Mouse (Mus musculus) liver, embryonic 11.5 days (tissue): ENCODE data around the gene Prdm16. TPM values are rescaled to one million over a fixed set of nuclear protein-coding genes. Genes with fewer than 3 reads are reported as not detected.

Experiments used
- ATAC-seq: fragments of 200-750 bp; cut with Nextera tagmentation; replicated peaks from 2 replicates; pipeline ENCODE4 v1.8.0; 2017; ENCODE audit warnings: moderate number of reproducible peaks, mild to moderate bottlenecking, moderate TSS enrichment, moderate library complexity; ENCODE audit not compliant: low FRiP score
- DNase-seq: peaks from one replicate; pipeline ENCODE4 v3.0.0-alpha.2; 2017; ENCODE audit warnings: low spot score
- H3K27ac ChIP-seq: fragments of 300-500 bp; sonication (generic); 2 replicates; pipeline ENCODE4 v1.5.1; 2014; ENCODE audit warnings: mild to moderate bottlenecking, low read depth, low read length, control low read depth
- H3K27me3 ChIP-seq: fragments of 300-500 bp; sonication (generic); replicated peaks from 2 replicates; pipeline ENCODE4 v1.6.1; 2014; ENCODE audit warnings: low read length, mixed read lengths; ENCODE audit not compliant: control insufficient read depth, insufficient read depth
- H3K36me3 ChIP-seq: fragments of 300-500 bp; sonication (generic); 2 replicates; pipeline ENCODE4 v1.6.1; 2014; ENCODE audit warnings: mild to moderate bottlenecking, low read length, moderate library complexity, mixed read lengths; ENCODE audit not compliant: control insufficient read depth, insufficient read depth
- H3K4me1 ChIP-seq: fragments of 300-500 bp; sonication (generic); replicated peaks from 2 replicates; pipeline ENCODE4 v1.6.1; 2014; ENCODE audit warnings: low read length, mixed read lengths; ENCODE audit not compliant: control insufficient read depth, insufficient read depth
- H3K4me2 ChIP-seq: fragments of 300-500 bp; sonication (generic); 2 replicates; pipeline ENCODE4 v1.6.1; 2014; ENCODE audit warnings: mild to moderate bottlenecking, control low read depth, moderate library complexity
- H3K4me3 ChIP-seq: fragments of 300-500 bp; sonication (generic); 2 replicates; pipeline ENCODE4 v1.5.1; 2014; ENCODE audit warnings: low read depth, low read length, control low read depth
- H3K9ac ChIP-seq: fragments of 300-500 bp; sonication (generic); 2 replicates; pipeline ENCODE4 v1.6.1; 2014; ENCODE audit warnings: low read depth, low read length, control low read depth
- H3K9me3 ChIP-seq: fragments of 300-500 bp; sonication (generic); 2 replicates; pipeline ENCODE4 v1.6.1; 2016; ENCODE audit warnings: low read length, inconsistent platforms, mixed read lengths; ENCODE audit not compliant: control insufficient read depth
- WGBS: fragments of 180-500 bp; shearing (Covaris S2); extraction: QIAGEN DNeasy Blood & Tissue Kit; methylation state at CpG from one replicate; pipeline ENCODE4 v1.1.7; 2014; 5-methylcytosine and 5-hydroxymethylcytosine counted together
- polyA plus RNA-seq: library from polyadenylated mRNA; unstranded; fragments of >200 nt; fragmentation: Nextera tagmentation; extraction: Ambion mirVana; gene quantifications from 2 replicates; pipeline ENCODE4 v1.2.1, GENCODE M21; 2014

The Prdm16 gene
- polyA plus RNA-seq, 1 experiment from 2014 or later: 7.2 TPM

- Histone ChIP-seq H3K27ac (no peak overlapping the region), H3K36me3 (no peaks in the 10 kb centered on the region), H3K4me1 (peaks cover 23% of the 10 kb centered on the region), H3K4me2 (peak overlapping the region; percentile 34), H3K9me3 (no peaks in the 10 kb centered on the region), H3K9ac (no peak overlapping the region), H3K4me3 (no peak overlapping the region), H3K27me3 (peaks cover 10% of the 10 kb centered on the region)
- 20% methylated on average over 17 of the region's 17 CpGs for WGBS
- ATAC-seq (no peak), DNase-seq (no peak)
These were observed 165.1 kb downstream of the Prdm16 start for GRCm38 (mm10) chr4:154471447-154472101.

- Histone ChIP-seq H3K4me2 (no peak overlapping the region), H3K36me3 (no peaks in the 10 kb centered on the region), H3K9ac (no peak overlapping the region), H3K27me3 (peaks cover 3% of the 10 kb centered on the region; the same call in 1 of the 2 replicates), H3K27ac (no peak overlapping the region), H3K4me3 (no peak overlapping the region), H3K9me3 (no peaks in the 10 kb centered on the region), H3K4me1 (peaks cover 4% of the 10 kb centered on the region)
- 37% methylated on average over 5 of the region's 5 CpGs for WGBS
- ATAC-seq (no peak), DNase-seq (peak; percentile 52)
These were observed 170.4 kb downstream of the Prdm16 start for GRCm38 (mm10) chr4:154466305-154466704.

- H3K4me3 ChIP-seq: no peak overlapping the region
- no peaks in the 10 kb centered on the region for H3K9me3 ChIP-seq
- 73% methylated on average over 9 of the region's 9 CpGs for WGBS
- no peak for ATAC-seq
- H3K9ac ChIP-seq: no peak overlapping the region
- no peak for DNase-seq
- no peak overlapping the region for H3K4me2 ChIP-seq
- H3K27me3 ChIP-seq: no peaks in the 10 kb centered on the region; the same call in 1 of the 2 replicates
- no peak overlapping the region for H3K27ac ChIP-seq
- H3K4me1 ChIP-seq: no peaks in the 10 kb centered on the region
- H3K36me3 ChIP-seq: no peaks in the 10 kb centered on the region
These were observed 171.6 kb downstream of the Prdm16 start for GRCm38 (mm10) chr4:154465123-154465522.

GRCm38 (mm10) chr4:154460021-154460420 lies 176.7 kb downstream of the Prdm16 start:
- H3K9me3 ChIP-seq: no peaks in the 10 kb centered on the region
- H3K4me1 ChIP-seq: no peaks in the 10 kb centered on the region
- H3K4me2 ChIP-seq: no peak overlapping the region
- H3K27ac ChIP-seq: no peak overlapping the region
- H3K27me3 ChIP-seq: no peaks in the 10 kb centered on the region; the same call in 1 of the 2 replicates
- no peaks in the 10 kb centered on the region for H3K36me3 ChIP-seq
- 61% methylated on average over 13 of the region's 13 CpGs for WGBS
- DNase-seq (no peak), ATAC-seq (no peak)
- no peak overlapping the region for H3K4me3 ChIP-seq
- H3K9ac ChIP-seq: no peak overlapping the region

GRCm38 (mm10) chr4:154457756-154458155 lies 178.9 kb downstream of the Prdm16 start:
- H3K27ac ChIP-seq: no peak overlapping the region
- DNase-seq: no peak
- ATAC-seq: no peak
- no peaks in the 10 kb centered on the region for H3K9me3 ChIP-seq
- 72% methylated on average over 3 of the region's 3 CpGs for WGBS
- H3K36me3 ChIP-seq: no peaks in the 10 kb centered on the region
- H3K4me3 ChIP-seq: no peak overlapping the region
- no peak overlapping the region for H3K9ac ChIP-seq
- H3K4me1 ChIP-seq: no peaks in the 10 kb centered on the region
- H3K27me3 ChIP-seq: no peaks in the 10 kb centered on the region
- no peak overlapping the region for H3K4me2 ChIP-seq

- H3K9me3 ChIP-seq: no peaks in the 10 kb centered on the region
- H3K27ac ChIP-seq: no peak overlapping the region
- no peak overlapping the region for H3K4me2 ChIP-seq
- no peak for DNase-seq
- H3K27me3 ChIP-seq: no peaks in the 10 kb centered on the region
- no peak overlapping the region for H3K9ac ChIP-seq
- no peak overlapping the region for H3K4me3 ChIP-seq
- WGBS: 76% methylated on average over 11 of the region's 11 CpGs
- ATAC-seq: no peak
- no peaks in the 10 kb centered on the region for H3K36me3 ChIP-seq
- no peaks in the 10 kb centered on the region for H3K4me1 ChIP-seq
These were observed 180.3 kb downstream of the Prdm16 start for GRCm38 (mm10) chr4:154456265-154456822.

- Histone ChIP-seq H3K4me2 (no peak overlapping the region), H3K4me3 (no peak overlapping the region), H3K27ac (no peak overlapping the region), H3K9me3 (no peaks in the 10 kb centered on the region), H3K9ac (no peak overlapping the region), H3K27me3 (no peaks in the 10 kb centered on the region), H3K36me3 (no peaks in the 10 kb centered on the region), H3K4me1 (no peaks in the 10 kb centered on the region)
- DNase-seq (no peak), ATAC-seq (no peak)
- WGBS: 87% methylated on average over 9 of the region's 9 CpGs
These were observed 186.2 kb downstream of the Prdm16 start for GRCm38 (mm10) chr4:154450441-154450840.

GRCm38 (mm10) chr4:154450036-154450435 lies 186.6 kb downstream of the Prdm16 start:
- H3K9ac ChIP-seq: no peak overlapping the region
- no peak overlapping the region for H3K4me3 ChIP-seq
- no peak overlapping the region for H3K4me2 ChIP-seq
- H3K27ac ChIP-seq: no peak overlapping the region
- H3K27me3 ChIP-seq: peaks cover 2% of the 10 kb centered on the region; the same call in 1 of the 2 replicates
- H3K36me3 ChIP-seq: no peaks in the 10 kb centered on the region
- no peaks in the 10 kb centered on the region for H3K9me3 ChIP-seq
- ATAC-seq (no peak), DNase-seq (no peak)
- 70% methylated on average over 4 of the region's 4 CpGs for WGBS
- H3K4me1 ChIP-seq: no peaks in the 10 kb centered on the region

GRCm38 (mm10) chr4:154449343-154449742 lies 187.3 kb downstream of the Prdm16 start:
- no peak for ATAC-seq

More at GRCm38 (mm10) chr4:154449343-154449742, 187.3 kb downstream of the Prdm16 start:
- Histone ChIP-seq H3K36me3 (no peaks in the 10 kb centered on the region), H3K27me3 (peaks cover 3% of the 10 kb centered on the region; the same call in 1 of the 2 replicates), H3K9ac (no peak overlapping the region), H3K4me3 (no peak overlapping the region), H3K4me2 (no peak overlapping the region), H3K9me3 (no peaks in the 10 kb centered on the region), H3K4me1 (no peaks in the 10 kb centered on the region), H3K27ac (no peak overlapping the region)
- WGBS: 20% methylated on average over 3 of the region's 3 CpGs
- DNase-seq: no peak
